37 mouse cellular contexts compared by ENCODE assay signal in the genomic region with DNA sequence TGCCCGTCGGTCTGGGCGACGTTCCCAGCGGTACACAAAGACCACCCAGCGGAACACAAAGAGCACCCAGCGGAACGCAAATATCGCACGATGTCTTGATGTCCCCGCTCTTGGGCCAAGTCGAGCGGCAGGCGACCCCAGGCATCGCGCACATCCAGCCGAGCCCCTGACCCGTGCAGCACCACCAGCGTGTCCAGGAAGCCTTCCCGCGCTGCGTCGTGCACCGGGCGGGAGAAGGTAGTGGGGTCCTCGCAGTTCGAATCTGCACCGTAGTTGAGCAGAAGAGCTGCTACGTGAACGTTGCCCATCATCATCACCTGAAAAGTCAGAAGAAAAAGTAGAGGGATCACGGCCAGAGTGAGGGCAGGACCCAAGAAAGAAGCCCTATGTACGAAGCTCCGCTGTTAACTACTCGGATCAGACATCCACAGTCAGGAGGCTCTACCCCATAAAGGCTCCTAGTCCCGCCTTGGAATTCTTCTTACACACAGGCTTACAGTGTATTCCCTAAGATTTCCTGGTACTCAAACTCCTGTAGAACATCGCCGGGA. TPM values are rescaled to one million over a fixed set of nuclear protein-coding genes. Genes with fewer than 3 reads are reported as not detected.
A peak's percentile ranks its signal among the peaks of the same experiment; 100 is the strongest.
DNase-seq lines count a peak whose midpoint lies in the region; ATAC-seq and TF ChIP-seq lines count a peak whose summit lies in the region.
"Had no signal": no experiment of that assay in that cellular context is flagged by ENCODE, and none has a peak within 500 bp of the region (broad histone marks: within the 10 kb centered on the region; RNA-seq: fewer than 3 reads in every experiment).

No protein-coding gene starts in this region.

- no peaks in the 10 kb centered on the region for H3K9me3 ChIP-seq in midbrain, embryonic 10.5 days (replicated peaks)
- H3K9me3 ChIP-seq in midbrain, embryonic 13.5 days: no peaks in the 10 kb centered on the region
- H3K9me3 ChIP-seq in G1E (replicated peaks): peaks cover 31% of the 10 kb centered on the region
- H3K9me3 ChIP-seq in embryonic facial prominence, embryonic 10.5 days: no peaks in the 10 kb centered on the region
- H3K9me3 ChIP-seq: hindbrain, embryonic 13.5 days; limb, embryonic 12.5 days; liver, embryonic 15.5 days; midbrain, embryonic 15.5 days had no signal

- WGBS in midbrain, embryonic 10.5 days: under 1% methylated on average over 37 of the region's 37 CpGs
- WGBS in midbrain, embryonic 13.5 days: under 1% methylated on average over 37 of the region's 37 CpGs
- whole genome bisulfite sequencing in embryonic facial prominence, embryonic 10.5 days: under 1% methylated on average over 37 of the region's 37 CpGs

- H3K4me2 ChIP-seq in midbrain, embryonic 13.5 days (replicated peaks): no peak overlapping the region
- H3K4me2 ChIP-seq: hindbrain, embryonic 13.5 days; limb, embryonic 12.5 days; liver, embryonic 15.5 days; lung, embryonic 14.5 days; midbrain, embryonic 15.5 days had no signal

- H3K4me3 ChIP-seq in midbrain, embryonic 10.5 days: no peak overlapping the region
- H3K4me3 ChIP-seq in midbrain, embryonic 13.5 days (replicated peaks): no peak overlapping the region
- peak overlapping the region; percentile 20; the same call in 1 of the 2 replicates for H3K4me3 ChIP-seq in G1E (ENCODE audit: low read depth, low read length)
- H3K4me3 ChIP-seq in embryonic facial prominence, embryonic 10.5 days: no peak overlapping the region
- H3K4me3 ChIP-seq: erythroblast, embryonic 14.5 days; hindbrain, embryonic 13.5 days; limb, embryonic 12.5 days; liver, embryonic 15.5 days; midbrain, embryonic 15.5 days; myocyte had no signal

- peaks cover 9% of the 10 kb centered on the region; the same call in 1 of the 2 replicates for H3K4me1 ChIP-seq in midbrain, embryonic 10.5 days
- no peaks in the 10 kb centered on the region; the same call in 1 of the 2 replicates for H3K4me1 ChIP-seq in midbrain, embryonic 13.5 days (replicated peaks)
- no peaks in the 10 kb centered on the region for H3K4me1 ChIP-seq in G1E (ENCODE audit: insufficient read depth, low read depth, low read length)
- no peaks in the 10 kb centered on the region for H3K4me1 ChIP-seq in embryonic facial prominence, embryonic 10.5 days
- H3K4me1 ChIP-seq: hindbrain, embryonic 13.5 days; limb, embryonic 12.5 days; liver, embryonic 15.5 days; midbrain, embryonic 15.5 days had no signal

- no peak overlapping the region for H3K9ac ChIP-seq in midbrain, embryonic 13.5 days (replicated peaks)
- H3K9ac ChIP-seq: forebrain, postnatal 0 days; hindbrain, embryonic 13.5 days; limb, embryonic 12.5 days; liver, embryonic 15.5 days; lung, embryonic 14.5 days; midbrain, embryonic 15.5 days had no signal

- H3K27ac ChIP-seq in midbrain, embryonic 10.5 days (replicated peaks): no peak overlapping the region
- H3K27ac ChIP-seq in midbrain, embryonic 13.5 days: no peak overlapping the region
- H3K27ac ChIP-seq in embryonic facial prominence, embryonic 10.5 days (replicated peaks): no peak overlapping the region
- H3K27ac ChIP-seq: hindbrain, embryonic 13.5 days; limb, embryonic 12.5 days; liver, embryonic 15.5 days; midbrain, embryonic 15.5 days had no signal

- H3K36me3 ChIP-seq in midbrain, embryonic 10.5 days: no peaks in the 10 kb centered on the region
- H3K36me3 ChIP-seq in midbrain, embryonic 13.5 days: no peaks in the 10 kb centered on the region
- no peaks in the 10 kb centered on the region for H3K36me3 ChIP-seq in G1E (replicated peaks)
- H3K36me3 ChIP-seq in embryonic facial prominence, embryonic 10.5 days (replicated peaks): no peaks in the 10 kb centered on the region
- H3K36me3 ChIP-seq: hindbrain, embryonic 13.5 days; limb, embryonic 12.5 days; liver, embryonic 15.5 days; midbrain, embryonic 15.5 days had no signal

- TF ChIP-seq CTCF in G1E (IDR thresholded peaks at IDR 0.05; ENCODE audit: low read depth, low read length): no peak

- DNase-seq in embryo, embryonic 10.5 days (ENCODE audit: low spot score): peak; percentile 53
- DNase-seq in embryo, embryonic 10 days (ENCODE audit: low spot score): no peak
- peak; percentile 48 for DNase-seq in midbrain, embryonic 10.5 days (ENCODE audit: low spot score)
- no peak for DNase-seq in G1E (ENCODE audit: low spot score)
- DNase-seq in embryonic facial prominence, embryonic 10.5 days (ENCODE audit: low spot score): peak; percentile 50
- DNase-seq in spleen, postnatal 4 days (ENCODE audit: low spot score in 2 of 2): no peak
- DNase-seq in testis, postnatal 10 days (ENCODE audit: low spot score): no peak
- DNase-seq: adrenal gland, postnatal 36 days; cerebellum, adult 18-20 months; forebrain, postnatal 0 days; heart, postnatal 14 days; kidney, postnatal 14 days; layer of hippocampus, adult 9-11 months; lung, embryonic 14.5 days; lung, postnatal 14 days; retina, postnatal 1 day; right cerebral cortex, postnatal 25 days; thymus, adult 18-20 months; thymus, postnatal 36 days had no signal

- ATAC-seq in midbrain, embryonic 13.5 days: no peak
- ATAC-seq in G1E (ENCODE audit: extremely low read depth, insufficient number of reproducible peaks, low FRiP score, poor library complexity, severe bottlenecking): no peak
- ATAC-seq: activated CD4-positive, CD25-positive, alpha-beta regulatory T cell, adult 4 months; forebrain, postnatal 0 days; intestine, postnatal 0 days; midbrain, embryonic 15.5 days had no signal

- H3K27me3 ChIP-seq in midbrain, embryonic 10.5 days (ENCODE audit: low read depth, poor library complexity, severe bottlenecking): peaks cover 100% of the 10 kb centered on the region
- peaks cover 99% of the 10 kb centered on the region for H3K27me3 ChIP-seq in midbrain, embryonic 13.5 days
- H3K27me3 ChIP-seq in G1E (ENCODE audit: insufficient read depth, low read length): no peaks in the 10 kb centered on the region; the same call in 1 of the 2 replicates
- peaks cover 100% of the 10 kb centered on the region for H3K27me3 ChIP-seq in embryonic facial prominence, embryonic 10.5 days (replicated peaks; ENCODE audit: low read depth, poor library complexity, severe bottlenecking)
- H3K27me3 ChIP-seq: CH12.LX had no signal

RNA-seq across cellular contexts. Expression of gene Cdkn2a, which starts 17.7 kb away (rescaled TPM):
- polyA plus RNA-seq in midbrain, embryonic 10.5 days (2016; fragmentation: Nextera tagmentation; extraction: Ambion mirVana): not detected in 2 replicates
- not detected in 2 replicates for polyA plus RNA-seq in midbrain, embryonic 13.5 days (2015; fragmentation: Nextera tagmentation; extraction: Ambion mirVana)
- total RNA-seq in G1E (2014; fragmentation: Nextera tagmentation): not detected in 2 replicates
- not detected in 2 replicates for total RNA-seq in G1E (2017)
- polyA plus RNA-seq in G1E (2012): not detected in 2 replicates
- polyA plus RNA-seq in embryonic facial prominence, embryonic 10.5 days (2016; fragmentation: Nextera tagmentation; extraction: Ambion mirVana): not detected in 2 replicates
- total RNA-seq: CH12.LX; forebrain, postnatal 0 days; gastrocnemius, postnatal 4 days had no signal
- polyA plus RNA-seq: C2C12; embryonic facial prominence, embryonic 14.5 days; forebrain, embryonic 11.5 days; forebrain, postnatal 0 days; heart, embryonic 14.5 days; hindbrain, embryonic 13.5 days; intestine, postnatal 0 days; kidney, embryonic 14.5 days; limb, embryonic 12.5 days; liver, embryonic 15.5 days; lung, embryonic 14.5 days; midbrain, embryonic 15.5 days; myocyte; neural tube, embryonic 14.5 days; stomach, embryonic 16.5 days had no signal

RNA-seq across cellular contexts. Expression of gene Cdkn2b, which starts 34.1 kb away (rescaled TPM):
- 0.09 and 0.19 TPM in 2 replicates for polyA plus RNA-seq in midbrain, embryonic 10.5 days (2016; fragmentation: Nextera tagmentation; extraction: Ambion mirVana)
- polyA plus RNA-seq in midbrain, embryonic 13.5 days (2015; fragmentation: Nextera tagmentation; extraction: Ambion mirVana): 0.34 and 0.40 TPM in 2 replicates
- total RNA-seq in G1E (2014; fragmentation: Nextera tagmentation) (0.53 TPM in 1 of 2 replicates, not detected in the other), G1E (2017) (0.23 and 0.33 TPM in 2 replicates)
- polyA plus RNA-seq in G1E (2012): not detected in 2 replicates
- 0.88 and 1.2 TPM in 2 replicates for polyA plus RNA-seq in embryonic facial prominence, embryonic 10.5 days (2016; fragmentation: Nextera tagmentation; extraction: Ambion mirVana)
- total RNA-seq: CH12.LX had no signal
- polyA plus RNA-seq: C2C12; erythroblast, embryonic 14.5 days; liver, embryonic 15.5 days; myocyte had no signal

Comparison
In these comparisons a context has a peak if more than half of its experiments do, and no peak if none do; other contexts are left out.
1. DNase-seq: peak in embryo, embryonic 10.5 days (single experiment), midbrain, embryonic 10.5 days (single experiment) and embryonic facial prominence, embryonic 10.5 days (single experiment); none in embryo, embryonic 10 days (single experiment), G1E (single experiment), spleen, postnatal 4 days (0 of 2) and testis, postnatal 10 days (single experiment).